Mouse (Mus musculus): ENCODE measurements around the gene Tmigd3.

DNA sequence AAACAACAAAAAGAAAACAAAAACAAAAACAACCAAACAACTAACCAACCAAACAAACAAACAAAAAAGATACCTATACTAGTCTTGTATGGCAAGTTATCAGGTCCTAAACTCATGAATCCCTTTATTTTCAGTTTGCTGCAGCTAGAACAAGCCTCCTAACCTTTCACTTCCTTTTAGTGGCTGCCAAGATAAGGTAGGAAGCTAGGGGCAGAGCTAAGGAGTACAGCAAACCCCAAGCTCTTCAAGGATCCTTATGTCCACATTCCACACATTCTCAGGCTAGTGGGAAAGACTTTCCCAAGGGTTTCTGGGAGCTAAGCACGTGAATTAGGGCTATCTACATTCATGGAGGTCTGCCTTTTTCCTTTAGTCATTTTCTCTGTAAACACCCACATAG lies 44.6 kb downstream of the Tmigd3 start:
- no peak for TF ChIP-seq POLR2A (IDR thresholded peaks at IDR 0.05; ENCODE audit: extremely low read depth, insufficient read depth, low read length)
- TF ChIP-seq CTCF (IDR thresholded peaks at IDR 0.05; ENCODE audit: extremely low read depth, insufficient read depth, low read length), result no peak
